Mouse (Mus musculus) thymus, adult 2 months (tissue): Measurements from ENCODE around the gene Slc9a2.

Source experiments
- CTCF ChIP-seq: fragments of 200-500 bp; IDR thresholded peaks from 2 replicates; pipeline ENCODE4 v1.5.1; 2012; ENCODE audit warnings: mild to moderate bottlenecking, control low read depth, low read length, moderate library complexity, borderline replicate concordance; ENCODE audit not compliant: control insufficient read depth, poor library complexity, insufficient read depth; ENCODE audit errors: extremely low read depth
- POLR2A ChIP-seq: fragments of 200-500 bp; IDR thresholded peaks from 2 replicates; pipeline ENCODE4 v1.6.1; 2012; ENCODE audit warnings: mild to moderate bottlenecking, low read length, control low read depth, moderate library complexity; ENCODE audit not compliant: control insufficient read depth, poor library complexity, insufficient read depth; ENCODE audit errors: extremely low read depth

DNA sequence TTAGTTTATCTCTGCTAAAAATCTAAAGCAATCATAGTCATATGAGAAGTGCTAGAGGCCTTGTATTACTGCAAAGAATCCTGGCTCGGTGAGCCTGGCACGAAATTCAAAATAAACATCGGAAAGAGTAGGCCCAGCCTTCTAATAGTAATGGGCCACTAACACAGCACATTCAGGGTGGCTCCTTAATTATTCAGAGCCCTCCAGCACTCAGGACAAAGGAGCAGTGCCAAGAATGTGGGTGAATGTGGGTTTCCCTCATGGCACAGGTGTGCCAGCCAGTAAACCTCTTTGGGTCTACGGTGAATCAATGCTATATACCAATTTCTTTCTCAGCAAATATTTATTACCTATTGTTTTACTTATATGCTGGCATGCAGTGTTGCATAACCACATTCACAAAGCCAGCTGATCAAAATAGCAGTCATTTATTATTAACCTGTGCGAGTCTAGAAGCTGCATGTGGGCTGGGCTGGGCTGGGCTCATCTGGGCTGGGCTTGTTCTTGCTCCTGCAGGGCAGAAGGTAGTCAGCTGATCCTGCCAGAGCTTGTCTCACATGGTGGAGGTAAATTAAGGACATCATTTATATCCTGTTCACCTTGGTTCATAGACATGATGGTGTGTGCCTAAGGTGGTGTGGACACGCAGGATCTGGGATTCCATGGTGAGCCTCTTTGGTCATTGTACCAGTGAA, 79.5 kb downstream of the Slc9a2 start:
- no peak for TF ChIP-seq CTCF
- no peak for TF ChIP-seq POLR2A
